Mouse (Mus musculus) ovary, adult 10 weeks (tissue): ENCODE results near the gene Thnsl2. TPM values are rescaled to one million over a fixed set of nuclear protein-coding genes. Genes with fewer than 3 reads are reported as not detected.

Experiments used
- polyA plus RNA-seq: library from polyadenylated mRNA; stranded (reverse); fragments of 350-450 nt; fragmentation: Illumina TruSeq; extraction: RNeasy Lipid Tissue Mini Kit (QIAGEN cat#74804); gene quantifications from one replicate; pipeline ENCODE4 v1.2.3, GENCODE M21; 2014

Gene Thnsl2
- 2.0 TPM for polyA plus RNA-seq

DNA sequence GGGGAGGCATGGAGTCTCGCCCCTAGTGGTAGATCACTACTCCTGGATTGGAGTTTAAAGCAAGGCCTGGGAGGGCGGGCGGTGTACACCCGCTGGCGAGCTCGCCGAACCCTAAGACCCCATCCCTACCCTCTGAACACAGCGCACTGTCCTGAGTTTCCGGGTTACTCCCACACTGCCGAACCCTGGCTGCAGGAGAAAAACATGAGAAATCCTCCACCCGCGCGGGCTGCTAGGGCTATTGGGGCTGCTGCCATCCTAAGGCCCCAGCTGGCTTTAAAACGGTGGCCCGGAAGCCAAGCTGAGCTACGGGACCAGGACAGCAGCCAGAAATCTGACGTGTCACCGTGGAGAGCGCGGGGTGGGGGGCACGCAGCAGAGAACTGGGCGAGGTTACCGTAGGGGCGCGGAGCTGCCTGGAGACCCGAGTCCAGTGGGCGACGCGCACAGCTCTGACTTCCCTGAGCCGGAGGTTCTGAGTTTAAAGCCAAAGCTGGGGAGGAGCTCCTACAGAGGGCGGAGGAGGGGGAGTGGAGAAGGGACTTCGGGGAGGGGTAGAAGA lies at the start of gene Thnsl2:
Thnsl2 (minus strand) TSS at position 546 of the 562 bp plus-strand sequence.

Other genes starting within 250 kb of the Thnsl2 start
- not detected for gene Tex37, start 225.5 kb downstream of the Thnsl2 start, polyA plus RNA-seq
- not detected for gene Foxi3, start 187.9 kb downstream of the Thnsl2 start, polyA plus RNA-seq
- not detected for gene Fabp1, start 55.4 kb upstream of the Thnsl2 start, polyA plus RNA-seq
- gene Krcc1, start 127.2 kb upstream of the Thnsl2 start, polyA plus RNA-seq = 295 TPM
- 0.23 TPM for gene Smyd1, start 177.8 kb upstream of the Thnsl2 start, polyA plus RNA-seq
- not detected for gene Cd8b1, start 178.3 kb upstream of the Thnsl2 start, polyA plus RNA-seq
- gene Cd8a, start 229.0 kb upstream of the Thnsl2 start, polyA plus RNA-seq = 0.14 TPM